Mouse (Mus musculus) adrenal gland (tissue): ENCODE data around the gene Ifng.

Experiments used
- intact Hi-C: fragments of 180-260 bp; cut with DNase I; formaldehyde crosslinking; loops from one replicate; pipeline ENCODE4 v1.15.1; 2025

Ifng gene

DNA sequence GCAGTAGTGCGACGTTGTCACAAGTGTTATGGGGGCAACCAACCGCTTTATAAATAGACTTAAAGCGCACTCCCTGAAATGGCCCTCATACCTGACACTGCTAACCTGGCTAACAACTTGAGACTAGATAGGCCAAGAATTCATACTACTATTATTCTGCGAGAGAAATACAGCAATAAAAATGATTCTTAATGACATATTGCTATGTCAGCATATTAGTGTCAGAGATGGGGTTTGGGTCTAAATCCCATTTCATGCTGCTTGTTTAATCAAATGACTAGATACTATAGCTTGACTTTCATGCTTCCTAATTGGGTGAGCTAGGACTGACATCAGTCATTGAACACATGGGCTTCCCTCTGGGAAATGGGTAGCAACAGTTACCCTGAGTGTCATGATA lies 39.3 kb downstream of the Ifng start:
- intact Hi-C loops, result no loop called here

GRCm38 (mm10) chr10:118480793-118481192 lies 39.9 kb downstream of the Ifng start:
- intact Hi-C loops, result no loop called here

- intact Hi-C loops, result no loop called here
Measured at GRCm38 (mm10) chr10:118494109-118494508, 53.3 kb downstream of the Ifng start.

DNA sequence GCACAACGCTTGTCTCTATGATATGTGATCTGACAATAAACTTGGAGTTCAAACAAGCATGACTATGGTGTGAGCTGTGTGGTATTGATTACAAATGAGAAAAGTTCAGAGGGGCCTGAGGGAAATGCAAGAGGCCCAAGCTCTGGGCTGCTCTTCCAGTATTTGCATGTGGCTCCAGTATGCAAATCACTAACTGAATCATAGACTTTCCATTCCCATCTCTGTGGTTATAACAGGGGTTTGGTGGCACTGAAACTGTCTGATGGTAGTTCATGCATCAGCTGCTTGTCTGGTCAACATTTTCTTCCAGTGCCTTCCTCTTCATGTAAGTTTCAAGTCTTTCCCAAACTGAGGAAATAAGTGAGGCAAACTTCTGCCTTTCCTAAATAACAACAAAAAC lies 54.5 kb downstream of the Ifng start:
- intact Hi-C loops, result no loop called here
